Mouse (Mus musculus) urinary bladder, postnatal 10 days (tissue): ENCODE data around the gene Arid4a.
"Not testable (repeated sequence)": the region's sequence is repeated elsewhere in the genome, so short reads cannot be mapped to it uniquely, and the experiment has no call there.

Experiments
- DNase-seq: peaks from one replicate; pipeline ENCODE4 v3.0.0; 2022; ENCODE audit warnings: low spot score

Arid4a gene

DNA sequence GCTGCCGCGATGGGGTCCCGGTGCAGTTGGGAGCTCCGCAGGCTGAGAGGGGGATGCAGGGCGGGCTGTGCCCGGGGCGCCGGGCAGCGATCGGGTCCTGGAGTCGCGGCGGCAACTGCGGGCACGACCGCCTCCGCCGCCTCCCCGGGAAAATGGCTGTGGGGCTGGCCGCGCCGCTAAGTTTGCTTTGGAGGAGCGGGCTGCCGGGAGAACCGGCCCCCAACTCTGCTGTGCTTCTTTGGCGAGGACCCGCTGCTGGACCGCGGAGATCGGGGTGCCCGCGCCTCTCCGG, 367 bp downstream of the Arid4a start:
- peak; percentile 20 for DNase-seq

DNA sequence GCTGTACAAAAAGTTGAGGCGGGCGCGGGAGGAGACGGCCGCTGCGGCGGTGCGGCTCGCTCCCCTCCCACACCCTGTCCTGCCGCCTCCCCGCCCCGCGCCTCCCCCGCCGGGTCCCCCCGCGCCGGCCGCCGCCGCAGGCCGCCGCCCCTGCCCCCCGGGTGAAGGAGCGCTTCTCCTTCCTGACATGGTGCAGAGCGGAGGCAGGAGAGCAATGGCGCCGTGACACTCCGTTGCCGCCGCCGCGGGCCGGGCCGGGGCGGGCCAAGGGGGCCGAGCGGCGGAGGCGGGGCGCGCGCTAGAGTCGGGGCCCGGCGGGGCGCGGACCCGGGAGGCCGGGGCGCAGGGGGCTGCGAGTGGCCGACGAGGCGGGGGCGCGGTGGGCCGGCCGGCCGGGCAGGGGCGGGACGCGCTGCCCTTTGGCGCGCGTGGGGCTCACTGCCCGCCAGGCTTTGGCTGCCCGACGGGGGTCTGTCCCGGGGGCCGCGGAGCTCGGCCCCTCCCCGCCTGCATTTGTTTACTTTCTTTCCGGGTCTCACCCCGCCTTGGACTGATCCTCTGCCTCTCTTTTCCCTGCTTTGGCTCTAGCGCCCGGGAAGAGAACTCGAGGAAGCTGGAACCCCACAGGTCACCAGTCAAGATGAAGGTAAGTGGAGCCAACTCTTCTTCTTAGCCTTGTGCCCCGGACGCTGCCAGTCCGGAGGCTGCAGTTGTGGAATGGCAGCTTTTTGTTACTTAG, 882 bp downstream of the Arid4a start:
- DNase-seq = no peak

DNA sequence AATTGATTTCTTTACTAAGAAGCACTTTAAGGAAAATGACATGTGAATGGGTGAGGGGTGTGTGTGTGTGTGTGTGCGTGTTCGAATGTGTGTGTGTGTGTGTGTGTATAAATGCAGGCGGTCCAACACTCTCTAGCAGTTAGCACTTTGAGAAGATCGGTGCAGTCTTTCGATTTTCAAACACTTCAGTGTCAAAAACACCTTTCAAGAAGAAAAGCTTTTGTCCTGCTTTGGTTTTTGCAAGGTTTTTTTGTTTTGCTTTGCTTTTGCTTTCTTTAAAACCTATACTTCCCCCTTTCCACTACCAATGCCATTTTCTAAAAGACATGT, 1.4 kb downstream of the Arid4a start:
- no peak for DNase-seq

DNA sequence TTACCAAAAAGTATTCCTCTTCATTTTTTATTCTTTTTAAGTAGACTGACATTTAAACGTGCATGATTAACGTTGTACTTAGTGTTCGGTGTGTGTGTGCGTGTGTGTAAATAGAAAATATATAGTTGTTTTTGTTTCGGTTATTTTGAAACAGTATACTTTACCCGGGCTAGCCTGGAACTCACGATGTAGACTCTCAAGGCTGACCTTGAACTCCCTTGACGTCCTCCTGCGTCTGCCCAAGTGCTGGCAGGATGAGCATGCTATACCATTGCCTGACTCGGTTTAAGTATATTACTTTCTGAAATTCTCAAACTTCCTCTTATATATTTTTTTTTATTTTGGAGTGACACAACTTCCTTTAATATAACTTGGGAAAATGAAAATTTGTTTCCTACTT, 2.0 kb downstream of the Arid4a start:
- no peak for DNase-seq

GRCm38 (mm10) chr12:71019211-71019610, 3.4 kb downstream of the Arid4a start:
- no peak for DNase-seq

- no peak for DNase-seq
Observed at GRCm38 (mm10) chr12:71024411-71024810, 8.6 kb downstream of the Arid4a start.

GRCm38 (mm10) chr12:71028265-71028664, 12.5 kb downstream of the Arid4a start:
- not testable (repeated sequence) for DNase-seq

DNA sequence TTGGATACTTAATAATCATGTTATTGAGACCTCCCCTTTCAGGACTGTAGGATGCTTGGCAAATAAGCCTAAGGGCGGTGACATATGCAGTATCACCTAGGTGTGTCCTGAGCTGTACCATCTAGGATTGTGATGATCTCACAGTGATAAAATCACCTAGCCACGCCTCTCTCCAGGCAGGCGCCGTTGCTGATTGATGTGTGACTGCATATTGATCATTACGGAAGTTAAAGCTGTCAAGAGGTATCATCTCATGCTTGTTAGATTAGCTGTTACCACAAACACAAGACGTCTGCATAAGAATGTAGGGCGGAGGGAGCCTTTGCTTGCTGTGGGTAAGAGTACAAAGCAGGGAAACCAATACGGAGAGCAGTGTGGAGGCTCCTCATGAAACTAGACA, 14.5 kb downstream of the Arid4a start:
- no peak for DNase-seq

- DNase-seq = no peak
Observed at GRCm38 (mm10) chr12:71030722-71031121, 14.9 kb downstream of the Arid4a start.

- DNase-seq = no peak
Observed at GRCm38 (mm10) chr12:71035826-71036225, 20.0 kb downstream of the Arid4a start.

DNA sequence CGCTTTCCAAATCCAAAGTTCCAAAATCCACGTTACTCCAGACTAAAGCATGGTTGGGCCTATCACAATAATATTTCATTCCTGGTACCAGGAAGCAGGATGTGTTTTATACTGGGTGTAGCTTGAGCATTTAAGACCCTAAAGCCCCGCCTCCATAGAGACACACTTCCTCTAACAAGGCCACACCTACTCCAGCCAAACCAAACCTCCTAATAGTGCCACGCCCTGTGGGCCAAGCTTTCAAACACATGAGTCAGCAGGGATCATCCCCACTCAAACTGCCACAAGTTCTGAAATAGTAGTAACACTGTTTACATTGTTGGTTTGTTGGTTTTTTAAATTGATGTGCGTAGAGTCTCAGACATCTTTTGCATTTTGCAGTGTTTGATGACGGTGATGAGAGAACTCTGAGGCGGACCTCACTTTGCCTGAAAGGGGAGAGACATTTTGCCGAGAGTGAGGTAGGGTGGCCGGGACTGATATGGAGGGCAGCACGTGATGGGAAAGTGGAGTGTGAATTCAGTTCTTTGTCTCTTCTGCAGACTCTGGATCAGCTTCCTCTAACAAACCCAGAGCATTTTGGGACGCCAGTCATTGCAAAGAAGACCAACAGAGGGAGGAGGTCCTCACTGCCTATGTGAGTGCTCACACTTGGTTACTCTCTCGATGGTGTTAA, 21.1 kb downstream of the Arid4a start:
- DNase-seq = no peak

GRCm38 (mm10) chr12:71040462-71040861, 24.7 kb downstream of the Arid4a start:
- no peak for DNase-seq

DNA sequence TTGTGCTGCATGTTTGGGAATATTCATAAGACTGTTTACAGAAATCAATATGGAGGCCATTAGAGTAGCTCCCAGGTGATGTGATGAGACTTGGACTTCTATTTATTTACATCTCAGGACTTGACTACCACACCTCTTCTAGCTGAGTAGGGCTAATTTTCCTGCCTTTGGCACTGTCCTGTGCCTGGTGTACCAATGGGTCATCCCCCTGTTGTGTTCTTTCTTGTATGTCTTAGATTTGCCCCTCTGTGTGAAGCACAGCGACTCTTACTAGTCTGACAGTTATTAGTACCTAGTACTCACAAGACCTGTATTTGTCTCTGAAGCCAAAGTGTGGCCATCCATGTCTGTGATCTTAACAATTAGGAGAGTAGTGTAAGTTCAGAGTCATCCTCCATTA, 26.7 kb downstream of the Arid4a start:
- no peak for DNase-seq

- DNase-seq = no peak
Observed at GRCm38 (mm10) chr12:71043571-71043970, 27.8 kb downstream of the Arid4a start.

DNA sequence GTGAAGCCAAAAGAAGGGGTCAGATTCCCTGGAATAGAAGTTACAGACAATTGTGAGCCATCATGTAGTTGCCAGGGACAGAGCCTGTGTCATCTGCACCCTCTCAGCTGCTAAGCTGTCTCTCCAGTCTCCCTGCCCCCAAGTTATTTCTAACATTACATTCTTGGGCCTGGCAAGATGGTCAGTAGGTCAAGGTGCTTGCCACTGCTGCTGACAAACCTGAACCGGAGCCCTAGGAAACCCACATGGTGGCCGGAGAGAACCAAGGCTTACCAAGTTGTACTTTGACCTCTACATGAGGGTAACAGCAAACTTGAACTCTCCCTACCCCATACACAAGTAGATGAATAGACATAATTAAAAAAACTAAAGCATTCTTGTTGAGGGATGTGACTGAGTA, 28.7 kb downstream of the Arid4a start:
- DNase-seq = no peak

DNA sequence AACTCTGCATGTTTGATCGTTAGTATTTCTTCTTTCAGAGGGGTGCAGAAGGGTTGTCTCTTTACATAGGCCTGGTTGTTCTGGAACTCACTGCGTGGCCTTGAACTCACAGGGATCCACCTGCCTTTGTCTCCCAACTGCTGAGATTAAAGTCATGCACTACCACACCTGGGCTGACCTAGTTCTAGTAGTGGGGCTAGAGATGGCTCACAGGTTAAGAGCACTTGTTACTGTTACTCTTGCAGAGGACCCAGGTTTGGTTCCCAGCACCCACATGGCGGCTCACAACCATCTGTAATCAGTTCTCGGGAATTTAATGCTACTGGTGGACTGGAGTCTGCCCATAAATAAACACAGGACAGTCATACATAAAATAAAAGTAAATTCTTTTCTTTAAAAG, 30.7 kb downstream of the Arid4a start:
- DNase-seq = no peak

- no peak for DNase-seq
Observed at GRCm38 (mm10) chr12:71047473-71048078, 31.8 kb downstream of the Arid4a start.

DNA sequence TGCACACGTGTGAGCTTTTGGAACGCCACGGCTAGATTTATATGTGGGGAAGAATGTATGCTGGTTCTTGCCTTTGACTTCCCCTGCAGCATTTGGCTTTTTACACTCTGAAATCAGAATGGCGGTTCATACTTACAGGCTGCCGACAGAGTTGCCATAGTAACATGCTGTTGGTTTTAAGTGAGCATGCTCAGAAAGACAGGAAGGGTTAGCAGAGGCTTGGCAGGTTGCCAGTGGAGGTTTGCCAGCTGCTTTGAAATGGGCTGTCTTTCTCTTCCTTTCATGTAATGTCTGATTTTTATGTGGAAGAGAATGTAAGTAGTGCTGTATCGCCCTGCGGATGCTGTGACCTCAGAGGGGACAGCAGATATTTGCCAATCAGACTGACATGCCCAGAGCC, 32.3 kb downstream of the Arid4a start:
- peak; percentile 70 for DNase-seq

DNA sequence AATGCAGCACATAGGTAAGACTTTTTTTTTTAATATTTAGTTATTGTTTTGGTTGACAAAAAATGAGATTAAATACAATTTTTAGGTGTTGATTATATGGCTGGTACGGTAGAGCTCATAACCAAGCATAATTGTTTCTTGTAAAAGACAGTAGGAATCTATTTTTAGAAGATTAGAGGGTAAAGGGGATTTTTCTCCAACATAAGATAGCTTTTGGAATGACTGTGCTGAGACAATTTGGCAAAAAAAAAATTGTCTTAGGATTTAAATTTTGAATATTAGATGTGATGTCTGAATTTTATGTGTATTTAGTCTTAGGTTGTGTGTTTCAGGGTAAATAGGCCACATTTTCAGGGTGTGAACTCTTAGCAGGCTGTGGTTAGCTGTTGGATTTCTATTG, 32.8 kb downstream of the Arid4a start:
- DNase-seq = no peak

- DNase-seq = no peak
Observed at GRCm38 (mm10) chr12:71049596-71050265, 33.9 kb downstream of the Arid4a start.

DNA sequence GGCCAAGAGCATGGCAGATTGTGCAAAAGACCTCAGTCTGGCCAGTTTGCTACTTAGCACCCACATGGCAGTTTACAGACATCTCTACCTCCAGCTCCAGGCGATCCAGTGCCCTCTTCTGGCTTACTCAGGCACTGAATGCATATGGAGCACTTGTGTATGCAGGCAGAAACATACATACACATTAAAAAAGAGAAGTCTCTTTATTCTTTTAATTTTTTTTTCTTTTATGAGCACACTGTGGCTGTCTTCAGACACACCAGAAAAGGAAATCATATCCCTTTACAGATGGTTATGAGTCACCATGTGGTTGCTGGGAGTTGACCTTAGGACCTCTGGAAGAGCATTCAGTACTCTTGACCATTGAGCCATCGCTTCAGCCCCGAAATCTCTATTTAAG, 35.3 kb downstream of the Arid4a start:
- DNase-seq = no peak

DNA sequence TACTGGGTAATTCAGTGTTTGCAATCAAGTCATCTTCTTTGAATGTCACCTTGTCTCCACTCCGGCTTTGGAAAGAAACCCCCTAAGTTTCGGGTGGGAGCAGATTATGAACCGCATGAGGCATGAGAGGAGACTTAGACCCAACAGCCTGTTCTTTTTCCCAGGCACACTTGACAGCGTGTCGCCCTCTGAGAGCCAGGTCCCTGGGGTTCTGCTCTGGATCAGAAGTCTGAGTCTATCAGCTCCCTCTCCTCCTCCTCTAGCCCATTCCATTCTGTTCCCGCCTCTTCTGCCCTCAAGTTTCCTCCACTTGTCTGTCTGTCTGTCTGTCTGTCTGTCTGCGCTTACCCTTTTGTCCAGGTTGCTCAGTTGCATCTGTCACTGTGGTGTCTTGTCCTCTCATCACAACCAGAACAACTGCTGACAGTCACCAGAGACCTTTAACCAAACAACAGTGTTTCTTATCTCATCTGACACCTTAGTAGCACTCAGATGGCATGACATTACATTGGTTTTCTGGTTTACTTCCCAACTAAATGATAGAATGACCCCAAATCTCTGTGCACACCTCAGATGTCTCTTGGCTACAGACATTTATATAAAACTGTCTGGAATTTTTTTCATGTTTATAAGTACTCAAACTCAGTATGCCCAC, 36.7 kb downstream of the Arid4a start:
- no peak for DNase-seq

DNA sequence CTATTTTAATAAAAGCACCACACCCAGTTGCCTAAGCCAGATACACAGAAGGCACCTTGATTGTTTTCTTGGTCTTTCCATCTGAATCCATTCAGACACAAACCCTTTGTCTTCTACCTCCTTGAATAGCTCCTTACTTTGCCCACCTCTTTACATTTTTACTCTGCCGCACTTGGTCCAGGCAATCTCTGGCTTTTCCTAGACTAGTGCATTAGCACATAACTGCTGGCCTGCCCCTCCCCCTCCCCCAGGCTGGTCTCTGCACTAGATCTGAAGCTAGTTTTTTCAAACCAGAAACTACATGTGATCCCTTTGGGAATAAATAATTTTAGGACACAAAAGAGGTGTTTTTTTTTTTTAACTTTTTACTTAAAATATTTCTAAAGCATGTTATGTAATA, 37.2 kb downstream of the Arid4a start:
- DNase-seq = no peak
